Comparison of ENCODE assay signal across 22 mouse cellular contexts in genomic region chr12:103362336-103362735, GRCm38 (mm10). TPM values are rescaled to one million over a fixed set of nuclear protein-coding genes. Genes with fewer than 3 reads are reported as not detected.
DNase-seq lines count a peak whose midpoint lies in the region; ATAC-seq lines count a peak whose summit lies in the region.
"Had no signal": no experiment of that assay in that cellular context is flagged by ENCODE, and none has a peak within 500 bp of the region (broad histone marks: within the 10 kb centered on the region; RNA-seq: fewer than 3 reads in every experiment).

No protein-coding gene starts in this region.

- intact Hi-C loops in heart, postnatal 14 days (cut with DNase I), result no loop called here

- H3K4me2 ChIP-seq in heart, embryonic 12.5 days, result no peak overlapping the region
- no peak overlapping the region for H3K4me2 ChIP-seq in intestine, embryonic 16.5 days (ENCODE audit: low read depth, low read length)
- H3K4me2 ChIP-seq: embryonic facial prominence, embryonic 13.5 days; forebrain, embryonic 15.5 days; hindbrain, embryonic 14.5 days; kidney, embryonic 15.5 days; limb, embryonic 12.5 days; liver, embryonic 12.5 days had no signal

- 0 out of 2 replicates have a peak overlapping the region, but pooled peaks have one; percentile 12 for H3K27ac ChIP-seq in heart, embryonic 12.5 days (ENCODE audit: poor library complexity, severe bottlenecking)
- no peak overlapping the region for H3K27ac ChIP-seq in intestine, embryonic 16.5 days (ENCODE audit: low read length)
- H3K27ac ChIP-seq: embryonic facial prominence, embryonic 13.5 days; forebrain, embryonic 15.5 days; hindbrain, embryonic 14.5 days; kidney, embryonic 15.5 days; limb, embryonic 12.5 days; liver, embryonic 12.5 days had no signal

- peaks cover 3% of the 10 kb centered on the region; the same call in 1 of the 2 replicates for H3K27me3 ChIP-seq in heart, embryonic 12.5 days (replicated peaks)
- 0 out of 2 replicates have a peak, but pooled peaks cover 2% of the 10 kb centered on the region for H3K27me3 ChIP-seq in intestine, embryonic 16.5 days (replicated peaks; ENCODE audit: control insufficient read depth, insufficient read depth, low read length)
- H3K27me3 ChIP-seq: embryonic facial prominence, embryonic 13.5 days; forebrain, embryonic 15.5 days; kidney, embryonic 15.5 days; limb, embryonic 12.5 days had no signal

- H3K36me3 ChIP-seq in heart, embryonic 12.5 days, result no peaks in the 10 kb centered on the region
- H3K36me3 ChIP-seq in intestine, embryonic 16.5 days (ENCODE audit: control insufficient read depth, insufficient read depth, low read length), result no peaks in the 10 kb centered on the region
- H3K36me3 ChIP-seq: embryonic facial prominence, embryonic 13.5 days; forebrain, embryonic 15.5 days; kidney, embryonic 15.5 days; limb, embryonic 12.5 days; liver, embryonic 12.5 days had no signal

- H3K4me1 ChIP-seq in heart, embryonic 12.5 days (replicated peaks), result peaks cover 15% of the 10 kb centered on the region
- no peaks in the 10 kb centered on the region for H3K4me1 ChIP-seq in intestine, embryonic 16.5 days (ENCODE audit: control insufficient read depth, insufficient read depth, low read length)
- H3K4me1 ChIP-seq: forebrain, embryonic 15.5 days; kidney, embryonic 15.5 days; liver, embryonic 12.5 days had no signal

- H3K4me3 ChIP-seq in heart, embryonic 12.5 days, result no peak overlapping the region
- no peak overlapping the region for H3K4me3 ChIP-seq in intestine, embryonic 16.5 days (ENCODE audit: low read length)
- H3K4me3 ChIP-seq: embryonic facial prominence, embryonic 13.5 days; forebrain, embryonic 15.5 days; kidney, embryonic 15.5 days; limb, embryonic 12.5 days; liver, embryonic 12.5 days had no signal

- ATAC-seq in heart, embryonic 12.5 days (ENCODE audit: insufficient number of reproducible peaks, low FRiP score), result no peak
- ATAC-seq in erythroid progenitor cell, adult 5-6 weeks (replicated peaks; ENCODE audit: low FRiP score, poor library complexity, severe bottlenecking), result no peak
- ATAC-seq in intestine, embryonic 16.5 days, result no peak
- ATAC-seq: forebrain, embryonic 15.5 days; liver, embryonic 12.5 days had no signal

- H3K9ac ChIP-seq in heart, embryonic 12.5 days, result no peak overlapping the region
- H3K9ac ChIP-seq in intestine, embryonic 16.5 days (ENCODE audit: low read depth, low read length), result no peak overlapping the region
- H3K9ac ChIP-seq: embryonic facial prominence, embryonic 13.5 days; forebrain, embryonic 15.5 days; hindbrain, embryonic 14.5 days; kidney, embryonic 15.5 days; limb, embryonic 12.5 days; liver, embryonic 12.5 days had no signal

- DNase-seq in heart, adult 11 months, result peak; percentile 99
- DNase-seq in heart, postnatal 4 days, result no peak
- peak; percentile 52 to 57 for DNase-seq in heart, postnatal 14 days
- no peak for DNase-seq in urinary bladder, postnatal 4 days (ENCODE audit: low spot score in 2 of 2)
- DNase-seq: adrenal gland, postnatal 14 days; cerebellum, adult 11-12 months; cerebellum, postnatal 14 days; lung, adult 2 months; thymus, postnatal 14 days had no signal

- WGBS in heart, embryonic 12.5 days, result 38% methylated on average over 3 of the region's 3 CpGs
- WGBS in intestine, embryonic 16.5 days, result 76% methylated on average over 3 of the region's 3 CpGs

- H3K9me3 ChIP-seq in heart, embryonic 12.5 days (replicated peaks), result no peaks in the 10 kb centered on the region
- H3K9me3 ChIP-seq in intestine, embryonic 16.5 days (ENCODE audit: control insufficient read depth, low read length), result no peaks in the 10 kb centered on the region
- H3K9me3 ChIP-seq: embryonic facial prominence, embryonic 13.5 days; forebrain, embryonic 15.5 days; kidney, embryonic 15.5 days; limb, embryonic 12.5 days; liver, embryonic 12.5 days had no signal

RNA-seq across cellular contexts. Expression of gene Asb2, which starts 6.5 kb away (rescaled TPM):
- total RNA-seq in heart, postnatal 4 days (2021), result 100 to 1,000 TPM; 330 to 353 TPM
- polyA plus RNA-seq in heart, embryonic 12.5 days (2016; fragmentation: Nextera tagmentation; extraction: Ambion mirVana), result 218 TPM in 2 replicates
- total RNA-seq in heart, postnatal 14 days (2021), result 100 to 1,000 TPM; 470 to 485 TPM
- 1.7 and 2.9 TPM in 2 replicates for total RNA-seq in erythroid progenitor cell, adult 5-6 weeks (2015; ENCODE audit: low replicate concordance)
- total RNA-seq in erythroid progenitor cell, adult 5-6 weeks (2017; ENCODE audit: low replicate concordance), result 0.64 and 4.6 TPM in 2 replicates
- polyA plus RNA-seq in intestine, embryonic 16.5 days (2015; fragmentation: Nextera tagmentation; extraction: Ambion mirVana), result 22.5 and 23.6 TPM in 2 replicates
- total RNA-seq: MEL had no signal

RNA-seq across cellular contexts. Expression of gene Otub2, which starts 26.1 kb away (rescaled TPM):
- 1 to 10 TPM; 3.7 to 4.2 TPM for total RNA-seq in heart, postnatal 4 days (2021)
- polyA plus RNA-seq in heart, embryonic 12.5 days (2016; fragmentation: Nextera tagmentation; extraction: Ambion mirVana), result 17.7 and 18.4 TPM in 2 replicates
- 1 to 10 TPM; 3.6 to 4.0 TPM for total RNA-seq in heart, postnatal 14 days (2021)
- 28.1 and 45.4 TPM in 2 replicates for total RNA-seq in erythroid progenitor cell, adult 5-6 weeks (2015; ENCODE audit: low replicate concordance)
- 18.9 and 25.4 TPM in 2 replicates for total RNA-seq in erythroid progenitor cell, adult 5-6 weeks (2017; ENCODE audit: low replicate concordance)
- 5.5 and 5.6 TPM in 2 replicates for polyA plus RNA-seq in intestine, embryonic 16.5 days (2015; fragmentation: Nextera tagmentation; extraction: Ambion mirVana)

RNA-seq across cellular contexts. Expression of gene 9330161L09Rik, which starts 45.3 kb away (rescaled TPM):
- total RNA-seq in heart, postnatal 4 days (2021), result 1 to 10 TPM; 2.5 to 3.3 TPM
- polyA plus RNA-seq in heart, embryonic 12.5 days (2016; fragmentation: Nextera tagmentation; extraction: Ambion mirVana), result 0.39 and 0.46 TPM in 2 replicates
- total RNA-seq in heart, postnatal 14 days (2021), result 1 to 10 TPM in 1 of 2 experiments, under 1 TPM in 1; 0.48 to 1.3 TPM
- total RNA-seq in erythroid progenitor cell, adult 5-6 weeks (2015; ENCODE audit: low replicate concordance), result 3.8 TPM in 1 of 2 replicates, not detected in the other
- total RNA-seq in erythroid progenitor cell, adult 5-6 weeks (2017; ENCODE audit: low replicate concordance), result 3.4 TPM in 1 of 2 replicates, not detected in the other
- polyA plus RNA-seq in intestine, embryonic 16.5 days (2015; fragmentation: Nextera tagmentation; extraction: Ambion mirVana), result 0.13 TPM in 1 of 2 replicates, not detected in the other

RNA-seq across cellular contexts. Expression of gene Fam181a, which starts 51.6 kb away (rescaled TPM):
- not detected for total RNA-seq in heart, postnatal 4 days (2021)
- polyA plus RNA-seq in heart, embryonic 12.5 days (2016; fragmentation: Nextera tagmentation; extraction: Ambion mirVana), result 0.20 TPM in 1 of 2 replicates, not detected in the other
- not detected for total RNA-seq in heart, postnatal 14 days (2021)
- not detected in 2 replicates for total RNA-seq in erythroid progenitor cell, adult 5-6 weeks (2015; ENCODE audit: low replicate concordance)
- total RNA-seq in erythroid progenitor cell, adult 5-6 weeks (2017; ENCODE audit: low replicate concordance), result not detected in 2 replicates
- polyA plus RNA-seq in intestine, embryonic 16.5 days (2015; fragmentation: Nextera tagmentation; extraction: Ambion mirVana), result not detected in 2 replicates
- total RNA-seq: adrenal gland, postnatal 14 days; CH12.LX; MEL had no signal
- polyA plus RNA-seq: intestine, embryonic 14.5 days; kidney, embryonic 15.5 days; large intestine, adult 2 months; liver, embryonic 12.5 days had no signal

Comparison
In these comparisons a context has a peak if more than half of its experiments do, and no peak if none do; other contexts are left out.
1. DNase-seq: peak in heart, adult 11 months (single experiment) and heart, postnatal 14 days (2 of 2); none in heart, postnatal 4 days (single experiment) and urinary bladder, postnatal 4 days (0 of 2).
2. RNA of gene Asb2, which starts 6.5 kb away (total RNA-seq): 470 to 485 TPM in heart, postnatal 14 days and 330 to 353 TPM in heart, postnatal 4 days; 0.64 to 4.6 TPM in erythroid progenitor cell, adult 5-6 weeks; every median in the first group is over 10 times any median in the second.